Mouse (Mus musculus) limb, embryonic 12.5 days (tissue): Measurements from ENCODE around the gene AL731706.2. TPM values are rescaled to one million over a fixed set of nuclear protein-coding genes. Genes with fewer than 3 reads are reported as not detected.

Experiments used
- ATAC-seq: fragments of 200-750 bp; cut with Nextera tagmentation; 2 replicates; pipeline ENCODE4 v1.8.0; 2017; ENCODE audit warnings: low read depth, moderate TSS enrichment; ENCODE audit not compliant: insufficient number of reproducible peaks, insufficient read depth, low FRiP score, low TSS enrichment
- H3K27ac ChIP-seq: fragments of 300-500 bp; sonication (generic); 2 replicates; pipeline ENCODE4 v1.5.1; 2016; ENCODE audit warnings: mild to moderate bottlenecking, moderate library complexity
- H3K27me3 ChIP-seq: fragments of 300-500 bp; sonication (generic); 2 replicates; pipeline ENCODE4 v1.6.1; 2016; ENCODE audit warnings: mild to moderate bottlenecking, moderate library complexity
- H3K36me3 ChIP-seq: fragments of 300-500 bp; sonication (generic); 2 replicates; pipeline ENCODE4 v1.6.1; 2016; ENCODE audit warnings: mild to moderate bottlenecking, moderate library complexity
- H3K4me1 ChIP-seq: fragments of 300-500 bp; sonication (generic); replicated peaks from 2 replicates; pipeline ENCODE4 v1.6.1; 2016
- H3K4me2 ChIP-seq: fragments of 300-500 bp; sonication (generic); 2 replicates; pipeline ENCODE4 v1.6.1; 2016; ENCODE audit warnings: mild to moderate bottlenecking, moderate library complexity
- H3K4me3 ChIP-seq: fragments of 300-500 bp; sonication (generic); replicated peaks from 2 replicates; pipeline ENCODE4 v1.5.1; 2016; ENCODE audit warnings: mild to moderate bottlenecking
- H3K9ac ChIP-seq: fragments of 300-500 bp; sonication (generic); replicated peaks from 2 replicates; pipeline ENCODE4 v1.6.1; 2016; ENCODE audit warnings: mild to moderate bottlenecking, moderate library complexity
- H3K9me3 ChIP-seq: fragments of 300-500 bp; sonication (generic); 2 replicates; pipeline ENCODE4 v1.6.1; 2016; ENCODE audit warnings: mild to moderate bottlenecking, moderate library complexity
- WGBS: fragments of 180-500 bp; shearing (Covaris S2); methylation state at CpG from one replicate; pipeline ENCODE4 v1.1.7; 2016; 5-methylcytosine and 5-hydroxymethylcytosine counted together
- polyA plus RNA-seq: library from polyadenylated mRNA; unstranded; fragments of >200 nt; fragmentation: Nextera tagmentation; extraction: Ambion mirVana; gene quantifications from 2 replicates; pipeline ENCODE4 v1.2.1, GENCODE M21; 2016

Gene AL731706.2
- 26.8 and 28.0 TPM in 2 replicates for polyA plus RNA-seq

GRCm38 (mm10) chr2:136885579-136885978 is at the start of gene AL731706.2:
AL731706.2 (minus strand) TSS chr2:136885679.
- Histone ChIP-seq H3K27me3 (no peaks in the 10 kb centered on the region), H3K4me3 (no peak within 1 kb of the TSS), H3K9ac (no peak within 1 kb of the TSS), H3K9me3 (no peaks in the 10 kb centered on the region), H3K4me1 (no peaks in the 10 kb centered on the region), H3K4me2 (no peak within 1 kb of the TSS), H3K36me3 (peaks cover 34% of the 10 kb centered on the region), H3K27ac (no peak within 1 kb of the TSS)
- 89% methylated on average over 2 of the region's 2 CpGs for WGBS
- no peak for ATAC-seq

GRCm38 (mm10) chr2:136921003-136921408 is 35.5 kb upstream of the AL731706.2 start:
- Histone ChIP-seq H3K9me3 (no peaks in the 10 kb centered on the region), H3K4me2 (no peak overlapping the region), H3K4me3 (no peak overlapping the region), H3K27ac (no peak overlapping the region), H3K27me3 (no peaks in the 10 kb centered on the region), H3K9ac (no peak overlapping the region), H3K4me1 (peaks cover 10% of the 10 kb centered on the region; the same call in 1 of the 2 replicates), H3K36me3 (no peaks in the 10 kb centered on the region)
- 61% methylated on average over 4 of the region's 4 CpGs for WGBS
- peak; percentile 42; the same call in 1 of the 2 replicates for ATAC-seq

GRCm38 (mm10) chr2:136920257-136920993 is 34.9 kb upstream of the AL731706.2 start:
- 66% methylated on average over 3 of the region's 3 CpGs for WGBS
- H3K4me3 ChIP-seq: no peak overlapping the region
- H3K4me2 ChIP-seq: no peak overlapping the region
- H3K9ac ChIP-seq: no peak overlapping the region
- no peak for ATAC-seq
- H3K9me3 ChIP-seq: no peaks in the 10 kb centered on the region
- H3K4me1 ChIP-seq: peaks cover 10% of the 10 kb centered on the region; the same call in 1 of the 2 replicates
- H3K27ac ChIP-seq: no peak overlapping the region
- no peaks in the 10 kb centered on the region for H3K27me3 ChIP-seq
- H3K36me3 ChIP-seq: no peaks in the 10 kb centered on the region

GRCm38 (mm10) chr2:136919433-136919832 is 34.0 kb upstream of the AL731706.2 start:
- H3K4me1 ChIP-seq: peaks cover 10% of the 10 kb centered on the region; the same call in 1 of the 2 replicates
- no peak overlapping the region for H3K27ac ChIP-seq
- no peak overlapping the region for H3K4me3 ChIP-seq
- H3K9me3 ChIP-seq: no peaks in the 10 kb centered on the region
- no peak overlapping the region for H3K4me2 ChIP-seq
- H3K27me3 ChIP-seq: no peaks in the 10 kb centered on the region
- H3K36me3 ChIP-seq: no peaks in the 10 kb centered on the region
- H3K9ac ChIP-seq: no peak overlapping the region
- 96% methylated on average over 1 of the region's 1 CpGs for WGBS
- ATAC-seq: no peak

- no peak for ATAC-seq
- H3K27ac ChIP-seq: no peak overlapping the region
- no peaks in the 10 kb centered on the region for H3K27me3 ChIP-seq
- 63% methylated on average over 3 of the region's 3 CpGs for WGBS
- H3K9me3 ChIP-seq: no peaks in the 10 kb centered on the region
- no peaks in the 10 kb centered on the region for H3K36me3 ChIP-seq
- 0 out of 2 replicates have a peak, but pooled peaks cover 6% of the 10 kb centered on the region for H3K4me1 ChIP-seq
- no peak overlapping the region for H3K4me2 ChIP-seq
- H3K9ac ChIP-seq: no peak overlapping the region
- no peak overlapping the region for H3K4me3 ChIP-seq
Observed at GRCm38 (mm10) chr2:136914334-136914902, 28.9 kb upstream of the AL731706.2 start.

- no peaks in the 10 kb centered on the region for H3K36me3 ChIP-seq
- 86% methylated on average over 3 of the region's 3 CpGs for WGBS
- H3K9me3 ChIP-seq: no peaks in the 10 kb centered on the region
- H3K9ac ChIP-seq: no peak overlapping the region
- H3K4me2 ChIP-seq: no peak overlapping the region
- no peak overlapping the region for H3K4me3 ChIP-seq
- no peak overlapping the region for H3K27ac ChIP-seq
- 0 out of 2 replicates have a peak, but pooled peaks cover 6% of the 10 kb centered on the region for H3K4me1 ChIP-seq
- ATAC-seq: no peak
- no peaks in the 10 kb centered on the region for H3K27me3 ChIP-seq
Observed at GRCm38 (mm10) chr2:136913021-136913420, 27.5 kb upstream of the AL731706.2 start.

- no peaks in the 10 kb centered on the region for H3K36me3 ChIP-seq
- 53% methylated on average over 4 of the region's 4 CpGs for WGBS
- no peak for ATAC-seq
- H3K9ac ChIP-seq: no peak overlapping the region
- no peak overlapping the region for H3K4me2 ChIP-seq
- H3K27me3 ChIP-seq: no peaks in the 10 kb centered on the region
- H3K4me3 ChIP-seq: no peak overlapping the region
- H3K27ac ChIP-seq: no peak overlapping the region
- H3K9me3 ChIP-seq: no peaks in the 10 kb centered on the region
- H3K4me1 ChIP-seq: 0 out of 2 replicates have a peak, but pooled peaks cover 6% of the 10 kb centered on the region
Observed at GRCm38 (mm10) chr2:136911958-136912411, 26.5 kb upstream of the AL731706.2 start.

- 0 out of 2 replicates have a peak, but pooled peaks cover 6% of the 10 kb centered on the region for H3K4me1 ChIP-seq
- no peak overlapping the region for H3K4me2 ChIP-seq
- H3K9ac ChIP-seq: no peak overlapping the region
- H3K27me3 ChIP-seq: no peaks in the 10 kb centered on the region
- ATAC-seq: no peak
- no peak overlapping the region for H3K27ac ChIP-seq
- 78% methylated on average over 2 of the region's 2 CpGs for WGBS
- H3K4me3 ChIP-seq: no peak overlapping the region
- H3K9me3 ChIP-seq: no peaks in the 10 kb centered on the region
- H3K36me3 ChIP-seq: peaks cover 9% of the 10 kb centered on the region
Observed at GRCm38 (mm10) chr2:136909298-136909697, 23.8 kb upstream of the AL731706.2 start.

GRCm38 (mm10) chr2:136908596-136908995 is 23.1 kb upstream of the AL731706.2 start:
- ATAC-seq: no peak
- no peak overlapping the region for H3K9ac ChIP-seq
- 0 out of 2 replicates have a peak, but pooled peaks cover 6% of the 10 kb centered on the region for H3K4me1 ChIP-seq
- H3K4me3 ChIP-seq: no peak overlapping the region
- peaks cover 9% of the 10 kb centered on the region for H3K36me3 ChIP-seq
- no peaks in the 10 kb centered on the region for H3K27me3 ChIP-seq
- H3K4me2 ChIP-seq: no peak overlapping the region
- WGBS: 86% methylated on average over 3 of the region's 3 CpGs
- H3K9me3 ChIP-seq: no peaks in the 10 kb centered on the region
- H3K27ac ChIP-seq: no peak overlapping the region

GRCm38 (mm10) chr2:136896131-136896530 is 10.7 kb upstream of the AL731706.2 start:
- H3K27me3 ChIP-seq: no peaks in the 10 kb centered on the region
- ATAC-seq: no peak
- no peak overlapping the region for H3K4me3 ChIP-seq
- no peak overlapping the region for H3K27ac ChIP-seq
- H3K9me3 ChIP-seq: no peaks in the 10 kb centered on the region
- WGBS: 85% methylated on average over 2 of the region's 2 CpGs
- H3K4me1 ChIP-seq: 0 out of 2 replicates have a peak, but pooled peaks cover 5% of the 10 kb centered on the region
- no peak overlapping the region for H3K4me2 ChIP-seq
- H3K9ac ChIP-seq: no peak overlapping the region
- H3K36me3 ChIP-seq: no peaks in the 10 kb centered on the region

GRCm38 (mm10) chr2:136894494-136894893 is 9.0 kb upstream of the AL731706.2 start:
- no peaks in the 10 kb centered on the region for H3K9me3 ChIP-seq
- no peak overlapping the region for H3K9ac ChIP-seq
- no peaks in the 10 kb centered on the region for H3K36me3 ChIP-seq
- H3K4me1 ChIP-seq: 0 out of 2 replicates have a peak, but pooled peaks cover 5% of the 10 kb centered on the region
- H3K27ac ChIP-seq: no peak overlapping the region
- H3K27me3 ChIP-seq: no peaks in the 10 kb centered on the region
- WGBS: 87% methylated on average over 2 of the region's 2 CpGs
- ATAC-seq: no peak
- no peak overlapping the region for H3K4me2 ChIP-seq
- H3K4me3 ChIP-seq: no peak overlapping the region
